Mouse (Mus musculus) stomach, postnatal 0 days (tissue): ENCODE measurements around the gene Srm.

Experiments used
- CTCF ChIP-seq: IDR thresholded peaks from 2 replicates; pipeline ENCODE4 v1.5.1; 2016; ENCODE audit warnings: antibody characterized with exemption, low read depth, mild to moderate bottlenecking, moderate library complexity
- EP300 ChIP-seq: optimal IDR thresholded peaks from 2 replicates; pipeline ENCODE3; 2016; ENCODE audit warnings: antibody characterized with exemption

GRCm38 (mm10) chr4:148626623-148627185 is 35.4 kb downstream of the Srm start, which contains the start of gene Tardbp:
- TF ChIP-seq CTCF (peak; percentile 32; the same call in 1 of the 2 replicates), EP300 (peak; percentile 94)
